Mouse (Mus musculus): ENCODE results near the gene Smad1. TPM values are rescaled to one million over a fixed set of nuclear protein-coding genes. Genes with fewer than 3 reads are reported as not detected.
"Not testable (repeated sequence)": the region's sequence is repeated elsewhere in the genome, so short reads cannot be mapped to it uniquely, and the experiment has no call there.

Smad1 gene
- 10 to 100 TPM; 24.4 to 31.7 TPM for total RNA-seq (2021)

DNA sequence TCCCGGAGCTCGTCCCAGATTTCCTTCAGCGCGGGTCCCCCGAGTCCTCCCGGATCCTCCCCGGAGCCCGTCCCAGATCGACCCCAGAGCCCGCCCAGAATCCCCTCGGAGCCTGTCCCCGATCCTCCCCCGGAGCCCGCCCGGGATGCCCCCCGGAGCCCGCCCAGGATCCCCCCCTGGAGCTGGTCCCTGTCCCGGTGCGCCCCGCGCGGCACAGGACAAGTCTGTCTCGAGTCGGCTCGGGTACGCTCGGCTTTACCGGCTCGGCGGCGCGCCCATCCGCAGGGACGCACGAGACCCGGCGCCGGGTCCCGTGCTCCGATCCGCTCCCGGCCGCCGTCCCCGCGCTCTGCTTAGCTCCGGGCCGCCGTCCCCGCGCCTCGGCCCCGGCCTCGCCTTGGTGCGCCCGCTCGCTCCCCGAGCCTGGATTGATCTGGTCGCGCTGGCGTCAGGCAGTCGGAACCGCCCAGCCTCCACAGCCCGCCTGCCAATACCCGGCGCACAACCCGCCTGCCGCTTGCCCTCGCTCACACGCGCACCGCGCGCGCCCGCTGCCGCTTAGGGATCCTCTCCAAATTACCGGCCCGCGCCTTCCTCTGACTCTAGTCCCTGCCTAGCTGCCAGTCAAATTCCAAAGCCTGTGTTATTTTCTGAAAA, at the start of gene Smad1:
Smad1 (minus strand) TSS at position 525 of the 657 bp plus-strand sequence.
- peak; percentile 97 for DNase-seq

DNA sequence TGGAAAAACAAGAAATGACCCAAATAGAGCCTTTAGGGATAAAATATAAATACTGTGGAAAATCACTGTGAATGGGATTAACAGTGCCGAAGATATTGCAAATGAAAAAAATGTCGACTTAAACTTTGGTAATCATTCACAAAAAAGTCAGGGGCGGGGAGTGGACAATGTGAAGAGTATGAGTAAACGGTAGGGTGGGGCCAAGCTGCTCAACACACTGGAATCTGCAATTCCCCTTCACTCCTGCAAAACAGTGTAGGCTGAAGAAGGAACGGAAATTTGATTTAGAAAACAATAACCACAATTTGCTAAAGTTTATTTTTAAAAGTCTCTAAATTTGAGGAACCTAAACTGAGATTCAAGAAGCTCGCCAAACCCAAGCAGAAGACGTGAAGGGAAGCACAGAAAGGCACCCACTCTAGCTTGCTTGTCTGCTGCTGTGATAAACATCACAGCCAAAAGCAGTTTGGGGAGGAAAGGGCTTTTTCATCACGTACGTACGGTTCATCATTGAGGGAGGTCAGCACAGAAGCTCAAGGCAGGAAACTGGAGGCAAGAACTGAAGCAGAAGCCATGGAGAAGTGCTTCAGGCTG, 48.0 kb upstream of the Smad1 start:
- no peak for DNase-seq

DNA sequence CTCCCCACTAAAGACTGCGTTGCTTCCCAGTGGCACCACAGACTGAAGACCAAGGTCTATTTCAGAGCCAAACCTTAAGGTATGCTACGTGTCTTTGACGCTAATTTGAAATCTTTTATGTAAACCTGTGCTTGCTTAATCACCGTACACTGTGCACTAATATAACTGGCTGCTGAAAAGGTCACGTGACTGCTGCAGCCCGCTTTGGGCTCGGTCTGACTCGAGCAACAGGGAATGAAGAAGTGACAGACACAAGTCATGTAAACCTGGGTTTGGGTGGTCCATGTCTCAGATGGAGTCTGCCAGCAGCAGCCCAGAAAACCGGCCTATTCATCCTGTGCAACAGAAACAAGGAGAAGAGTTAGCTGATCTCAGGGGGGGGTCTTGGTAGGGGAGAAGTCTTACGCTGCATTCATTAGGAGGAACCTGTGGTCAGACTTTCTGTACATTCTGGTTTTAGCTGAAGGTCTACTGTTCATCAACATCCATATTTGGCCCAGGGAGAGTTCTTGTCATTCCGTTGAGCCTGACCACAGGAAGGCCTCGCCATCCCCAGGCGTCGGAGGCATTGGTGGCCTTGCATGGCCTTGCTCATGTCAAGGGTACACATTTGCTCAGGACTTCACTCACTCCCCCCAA, 44.3 kb upstream of the Smad1 start:
- no peak for DNase-seq

DNA sequence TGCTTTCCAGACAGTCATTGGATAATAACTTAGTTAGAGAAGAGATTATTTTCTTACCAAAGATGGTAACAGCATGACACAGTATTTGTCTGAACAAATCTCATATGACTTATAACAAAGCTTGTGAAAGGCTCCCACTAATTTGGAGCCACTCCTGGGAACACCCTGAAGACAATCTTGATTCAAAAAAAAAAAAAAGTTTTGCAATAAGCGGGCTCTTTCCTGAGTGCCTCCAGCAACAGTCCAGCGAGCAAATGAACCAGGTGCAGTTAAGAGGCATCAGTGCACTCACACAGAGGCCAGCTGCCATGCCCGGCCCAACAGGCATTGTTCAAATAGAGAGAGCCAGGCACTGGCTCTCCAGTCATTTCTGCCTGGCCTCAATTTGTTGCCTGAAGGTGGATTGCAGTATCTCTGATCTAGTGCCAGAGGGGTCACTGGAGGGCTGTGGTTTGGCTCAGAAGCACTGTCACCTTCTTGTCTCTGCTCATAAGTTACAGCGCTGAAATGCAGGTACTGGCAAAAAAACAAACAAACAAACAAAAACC, 34.7 kb upstream of the Smad1 start:
- no peak for DNase-seq

DNA sequence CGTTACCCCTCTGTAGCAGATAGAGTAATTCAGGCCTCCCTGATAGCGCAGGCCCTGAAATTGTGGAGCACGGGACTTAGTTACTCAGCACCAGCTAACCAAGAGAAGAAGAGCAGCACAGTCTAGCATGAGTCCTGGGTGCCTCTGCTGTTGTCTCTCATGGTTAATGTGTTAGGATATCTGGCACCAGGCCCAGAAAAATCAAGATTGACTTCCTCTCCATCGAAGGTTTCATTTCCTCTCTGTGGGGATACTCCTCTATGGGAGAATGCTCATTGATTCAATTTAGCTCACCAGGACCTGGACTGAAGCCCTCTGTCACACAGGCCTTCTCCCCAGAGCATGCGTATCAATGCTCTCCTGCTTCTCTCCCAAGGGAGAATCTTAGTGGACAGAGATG, 15.6 kb upstream of the Smad1 start:
- no peak for DNase-seq

DNA sequence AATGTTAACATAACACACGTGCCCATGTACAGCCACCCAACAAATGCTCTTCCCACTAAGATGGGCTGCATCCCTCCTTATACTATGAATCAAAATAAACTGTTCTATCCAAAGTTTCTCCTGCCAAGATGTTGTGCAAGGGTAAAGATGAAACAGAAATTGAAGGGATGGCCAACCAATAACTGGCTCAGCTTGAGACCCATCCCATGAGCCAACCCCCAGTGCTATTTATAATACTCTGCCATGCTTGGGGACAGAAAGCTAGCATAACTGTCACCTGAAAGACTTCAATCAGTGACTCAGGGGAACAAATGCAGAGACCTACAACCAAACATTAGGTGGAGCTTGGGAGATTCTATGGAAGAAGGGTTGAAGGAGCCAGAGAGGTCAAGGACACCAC, 11.2 kb upstream of the Smad1 start:
- no peak for DNase-seq

DNA sequence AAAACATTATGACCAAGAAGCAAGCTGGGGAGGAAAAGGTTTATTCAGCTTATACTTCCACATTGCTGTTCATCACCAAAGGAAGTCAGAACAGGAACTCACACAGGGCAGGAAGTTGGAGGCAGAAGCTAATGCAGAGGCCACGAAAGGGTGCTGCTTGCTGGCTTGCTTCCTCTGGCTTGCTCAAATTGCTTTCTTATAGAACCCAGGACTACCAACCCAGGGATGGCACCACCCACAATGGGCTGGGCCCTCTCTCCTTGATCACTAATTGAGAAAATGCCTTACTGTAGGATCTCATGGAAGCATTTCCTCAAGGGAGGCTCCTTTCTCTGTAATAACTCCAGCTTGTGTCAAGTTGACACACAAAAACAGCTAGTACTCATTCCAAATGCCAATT, 8.0 kb upstream of the Smad1 start:
- not testable (repeated sequence) for DNase-seq

DNA sequence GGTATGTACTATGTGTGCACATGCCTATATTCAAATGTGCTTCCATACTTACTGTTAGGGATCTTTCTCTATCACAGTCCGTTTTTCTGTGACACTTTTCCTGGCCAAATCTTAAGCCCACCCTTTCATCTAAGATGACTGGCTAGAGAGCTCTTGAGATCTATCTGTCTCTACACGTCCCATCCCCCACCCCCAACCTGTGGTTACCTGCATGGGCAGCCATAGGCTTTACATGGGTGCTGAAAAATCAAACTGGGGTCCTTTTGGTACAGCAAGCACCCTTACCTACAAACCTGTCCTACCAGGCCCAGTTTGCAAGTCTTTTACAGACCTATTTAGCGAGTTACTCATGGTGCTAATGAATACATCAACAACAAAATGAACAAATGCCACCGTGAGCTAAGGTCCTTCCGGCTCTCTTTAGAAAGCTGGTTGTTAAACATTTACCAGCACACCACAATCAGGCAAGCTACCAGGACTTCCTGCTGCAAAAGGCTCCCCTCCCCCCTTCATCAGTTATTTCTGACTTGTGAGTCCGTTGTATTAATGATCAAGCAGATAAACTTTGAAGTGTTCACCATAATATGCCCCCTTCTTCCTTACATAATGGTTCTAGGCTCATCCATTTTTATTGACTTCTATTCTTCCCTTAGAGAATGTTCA, 5.7 kb upstream of the Smad1 start:
- DNase-seq, result no peak

DNA sequence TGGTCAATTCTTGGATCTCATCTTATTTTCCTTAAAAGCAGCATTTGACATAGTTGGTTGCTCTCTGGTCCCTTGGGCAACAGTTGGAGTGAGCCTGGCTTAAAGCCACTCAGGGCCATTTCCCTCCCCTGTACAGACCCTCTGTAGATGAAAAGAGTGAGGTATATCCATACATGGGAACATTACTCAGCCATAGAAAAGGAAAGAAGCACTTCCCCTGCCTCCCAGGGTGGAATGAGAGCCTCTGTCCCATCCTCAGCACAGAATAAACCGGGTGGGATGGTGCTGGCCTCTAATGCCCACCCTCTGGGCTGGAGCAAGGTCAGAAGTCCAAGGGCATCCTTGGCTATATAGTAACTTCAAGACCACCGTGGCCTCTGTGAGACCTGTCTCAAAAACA, 1.4 kb upstream of the Smad1 start:
- no peak for DNase-seq

DNA sequence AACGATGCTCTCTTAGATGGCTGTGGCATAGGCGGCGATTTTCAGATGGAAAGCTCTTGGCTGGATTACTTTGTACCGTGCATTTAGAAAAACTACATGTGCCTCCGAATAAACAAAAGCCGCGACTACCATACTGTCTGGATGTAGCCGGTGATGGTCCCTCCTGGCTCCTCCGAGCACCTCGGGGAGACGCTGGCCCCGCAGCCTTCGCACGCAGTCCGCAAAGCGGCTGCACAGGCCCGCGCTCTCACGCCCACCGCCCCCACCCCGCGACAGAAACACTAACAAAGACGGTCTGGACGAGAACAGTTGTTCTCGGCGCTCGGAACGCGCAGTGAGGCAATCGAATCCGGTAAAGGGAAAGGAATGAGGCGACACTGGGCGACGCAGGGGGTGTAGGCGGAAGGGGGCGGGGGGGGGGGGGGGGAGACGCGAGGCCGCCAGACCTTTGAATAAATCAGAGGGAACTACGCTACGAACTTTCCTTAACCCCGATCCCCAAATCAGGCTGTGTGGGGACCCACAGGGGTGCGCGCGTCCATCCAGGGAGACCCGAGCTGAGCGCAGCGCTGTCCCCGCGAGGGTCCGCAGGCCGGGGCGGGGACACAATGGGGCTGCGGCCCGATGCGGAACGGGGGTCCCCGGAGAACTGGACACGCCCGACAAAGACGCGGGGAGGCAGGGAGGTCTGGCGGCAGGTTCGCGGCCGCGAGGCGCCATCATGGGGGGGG, 902 bp downstream of the Smad1 start:
- DNase-seq, result peak; percentile 35 to 44

DNA sequence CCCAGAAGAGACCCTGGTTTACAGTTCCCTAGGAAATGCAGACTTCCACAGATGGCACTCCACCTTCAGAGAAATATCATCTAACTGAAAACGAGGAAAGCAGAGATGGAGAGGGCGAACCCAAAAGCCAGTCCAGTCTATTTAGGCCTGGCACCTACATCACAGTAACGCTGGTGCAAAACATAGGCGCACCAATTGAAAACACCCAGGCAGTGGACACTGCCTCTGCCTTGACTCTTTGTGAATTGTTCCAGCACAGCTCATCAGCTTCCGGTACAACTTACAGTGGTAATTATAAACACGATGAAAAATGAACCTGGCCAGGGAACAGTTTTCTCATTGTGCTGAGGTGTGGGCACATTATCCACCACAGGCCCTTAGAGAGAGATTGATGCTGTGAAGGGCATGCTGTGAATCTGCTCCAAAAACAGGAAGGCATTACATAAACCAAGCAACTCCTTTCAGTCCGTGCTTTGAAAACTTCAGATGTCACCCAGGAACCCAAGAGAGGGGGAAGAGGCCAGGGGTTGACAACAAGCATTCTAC, 1.5 kb downstream of the Smad1 start:
- peak in 1 of 2 experiments; percentile 33 for DNase-seq

DNA sequence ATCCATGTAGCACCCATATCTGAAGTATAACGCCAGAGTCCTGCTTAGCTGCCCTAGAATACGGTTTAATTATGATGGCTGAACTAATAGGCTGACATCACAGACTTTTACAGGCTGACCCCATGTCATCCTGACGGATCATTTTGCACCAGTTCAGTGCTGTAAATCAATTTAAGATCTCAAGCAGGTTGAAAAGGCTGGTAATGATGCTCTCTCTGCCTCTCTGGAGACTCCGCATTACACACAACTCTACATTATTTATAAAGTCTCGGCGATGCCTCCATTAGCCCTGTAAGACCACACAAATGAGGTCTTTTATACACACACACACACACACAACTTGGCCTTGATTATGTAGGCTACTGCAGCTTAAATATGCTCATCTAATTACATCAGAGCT, 2.4 kb downstream of the Smad1 start:
- no peak for DNase-seq

DNA sequence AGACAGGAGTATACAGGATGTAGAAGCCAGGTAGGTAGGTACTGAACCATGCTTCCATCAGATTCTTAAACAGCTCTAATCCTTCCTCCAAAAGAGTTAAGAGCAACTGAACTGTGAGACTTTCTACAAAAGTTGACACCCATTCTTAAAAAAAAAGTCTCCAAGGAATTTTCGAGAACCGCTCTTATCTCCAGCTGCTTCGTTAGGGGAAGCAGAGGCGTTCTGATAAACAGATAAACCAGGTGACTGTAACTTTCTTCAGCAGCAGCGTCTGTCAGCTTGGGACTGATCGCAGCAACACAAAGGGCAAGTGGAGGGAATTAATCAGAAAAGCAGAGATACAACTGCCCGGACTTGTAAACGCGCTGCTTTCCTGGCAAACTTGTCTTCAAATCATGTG, 5.3 kb downstream of the Smad1 start:
- no peak for DNase-seq

DNA sequence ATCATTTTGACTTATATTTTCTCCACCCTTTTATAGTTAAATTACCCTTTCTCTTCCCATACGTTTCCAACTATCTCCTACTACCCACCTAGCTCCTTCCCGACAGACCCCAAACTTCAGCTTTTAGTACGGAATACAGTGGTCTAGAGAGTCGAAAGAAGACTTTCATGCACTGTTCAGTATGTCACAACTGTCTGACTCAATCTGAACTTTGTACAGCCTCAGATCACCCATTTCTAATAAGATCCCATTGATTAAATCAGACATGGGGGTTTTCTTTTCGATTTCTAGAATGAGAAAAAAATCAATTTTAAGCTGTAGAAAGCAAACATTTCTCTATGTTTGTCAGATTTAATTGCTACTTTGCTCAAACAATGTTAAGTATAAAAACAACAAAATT, 6.1 kb downstream of the Smad1 start:
- DNase-seq, result no peak

DNA sequence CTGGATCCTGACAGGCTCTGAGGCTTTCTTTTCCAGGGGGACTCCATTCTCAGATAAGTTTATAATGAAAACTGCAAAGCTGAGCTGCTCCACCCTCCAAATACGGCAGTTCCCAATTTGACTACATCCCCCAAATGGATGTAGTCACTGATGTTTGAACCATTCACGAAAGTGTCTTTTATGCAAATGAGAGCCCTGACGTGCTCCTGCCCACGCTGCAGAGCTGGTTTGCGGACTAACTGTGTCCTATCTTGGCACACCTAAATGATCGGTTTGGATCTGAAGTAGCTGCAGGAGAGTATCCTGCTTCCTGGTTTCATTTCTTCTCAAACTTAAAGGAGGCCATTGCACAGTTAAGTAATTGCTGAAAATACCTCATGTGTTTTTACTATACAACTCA, 6.7 kb downstream of the Smad1 start:
- no peak for DNase-seq

DNA sequence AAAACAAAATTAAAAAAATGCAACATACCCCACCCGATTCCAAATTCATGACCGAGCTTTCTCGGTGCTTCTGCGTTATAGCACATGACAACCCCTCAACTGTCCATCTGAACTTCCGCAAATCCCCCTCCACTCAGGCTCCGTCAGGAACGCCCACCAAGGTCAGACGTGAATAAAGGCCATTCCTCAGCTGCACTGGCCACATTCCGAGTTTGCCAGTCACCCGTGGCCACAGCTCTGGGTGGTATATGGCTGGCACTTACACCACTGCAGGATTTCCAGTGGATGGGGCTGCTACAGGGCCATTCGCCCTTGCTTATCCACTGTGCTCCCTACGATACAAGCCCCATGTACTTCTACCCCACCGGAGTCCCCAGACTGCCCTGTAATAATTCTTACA, 7.9 kb downstream of the Smad1 start:
- no peak for DNase-seq

DNA sequence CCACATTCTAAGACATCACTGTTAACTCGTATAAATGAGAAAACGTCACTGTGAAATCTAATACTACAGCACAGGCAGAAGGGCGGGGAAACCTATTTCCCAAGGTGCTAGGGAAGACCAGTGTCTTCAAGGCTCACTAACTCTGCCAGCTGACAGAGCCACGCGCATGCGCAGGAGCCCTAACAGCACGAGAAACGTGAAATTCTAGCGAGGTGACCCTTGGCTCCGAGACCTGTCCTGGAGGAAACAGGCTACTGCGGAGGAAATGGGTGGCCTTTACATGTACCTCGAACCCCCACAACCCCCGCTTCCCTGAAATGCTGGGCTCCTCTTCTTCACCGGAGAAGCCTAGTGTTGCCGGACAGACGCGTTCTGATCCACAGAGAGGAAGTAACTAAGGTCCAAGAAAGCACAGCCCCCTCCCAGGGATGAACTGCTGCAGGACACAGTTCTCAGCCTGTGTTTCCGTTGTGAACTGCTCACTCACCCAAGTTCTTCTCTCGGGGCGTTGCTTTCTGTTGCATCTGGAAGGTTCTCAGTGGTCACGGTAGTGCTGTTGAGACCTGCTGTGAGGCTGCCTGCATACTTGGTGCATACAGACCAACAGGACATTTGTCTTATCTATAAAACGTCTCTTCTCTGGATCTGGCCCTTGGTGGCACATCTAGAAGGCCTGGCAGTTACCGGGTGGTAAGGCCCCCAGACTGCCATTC, 10.1 kb downstream of the Smad1 start:
- DNase-seq, result no peak

DNA sequence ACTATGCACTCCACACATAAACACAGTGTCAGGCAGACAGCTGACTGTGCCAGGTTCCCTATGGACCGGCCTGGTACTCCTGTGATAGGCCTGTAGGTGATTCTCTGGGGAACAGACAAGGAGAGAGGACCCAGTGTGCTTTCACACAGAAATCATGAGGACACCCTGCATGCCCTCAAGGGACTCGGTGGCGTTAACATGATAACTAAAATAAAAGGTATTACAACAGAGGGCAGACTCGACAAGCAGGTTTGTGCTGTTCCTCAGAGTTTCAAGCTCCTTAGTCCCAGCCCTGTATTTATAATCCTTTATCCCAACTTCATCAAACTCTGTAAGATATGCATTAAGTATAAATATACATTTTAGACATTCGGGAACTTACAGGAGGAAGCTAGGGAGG, 12.5 kb downstream of the Smad1 start:
- no peak for DNase-seq

DNA sequence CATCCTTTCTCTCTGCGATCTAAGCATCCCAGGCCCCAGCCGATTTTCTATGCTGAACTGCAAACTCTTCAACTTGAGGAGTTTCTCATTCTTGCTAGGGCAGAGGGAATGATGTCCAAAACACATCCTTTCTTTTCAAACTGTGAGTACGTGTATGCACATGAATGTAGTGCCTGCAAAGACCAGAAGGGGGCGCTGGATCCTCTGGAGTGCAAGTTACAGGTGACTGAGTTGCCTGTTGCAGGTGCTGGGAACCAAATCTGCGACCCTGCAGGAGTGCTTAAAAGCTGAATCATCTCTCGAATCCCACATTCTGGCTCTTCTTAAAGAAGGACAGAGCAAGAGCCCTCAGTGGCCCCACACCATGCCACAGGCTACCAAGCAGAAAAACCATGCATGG, 13.0 kb downstream of the Smad1 start:
- DNase-seq, result no peak

DNA sequence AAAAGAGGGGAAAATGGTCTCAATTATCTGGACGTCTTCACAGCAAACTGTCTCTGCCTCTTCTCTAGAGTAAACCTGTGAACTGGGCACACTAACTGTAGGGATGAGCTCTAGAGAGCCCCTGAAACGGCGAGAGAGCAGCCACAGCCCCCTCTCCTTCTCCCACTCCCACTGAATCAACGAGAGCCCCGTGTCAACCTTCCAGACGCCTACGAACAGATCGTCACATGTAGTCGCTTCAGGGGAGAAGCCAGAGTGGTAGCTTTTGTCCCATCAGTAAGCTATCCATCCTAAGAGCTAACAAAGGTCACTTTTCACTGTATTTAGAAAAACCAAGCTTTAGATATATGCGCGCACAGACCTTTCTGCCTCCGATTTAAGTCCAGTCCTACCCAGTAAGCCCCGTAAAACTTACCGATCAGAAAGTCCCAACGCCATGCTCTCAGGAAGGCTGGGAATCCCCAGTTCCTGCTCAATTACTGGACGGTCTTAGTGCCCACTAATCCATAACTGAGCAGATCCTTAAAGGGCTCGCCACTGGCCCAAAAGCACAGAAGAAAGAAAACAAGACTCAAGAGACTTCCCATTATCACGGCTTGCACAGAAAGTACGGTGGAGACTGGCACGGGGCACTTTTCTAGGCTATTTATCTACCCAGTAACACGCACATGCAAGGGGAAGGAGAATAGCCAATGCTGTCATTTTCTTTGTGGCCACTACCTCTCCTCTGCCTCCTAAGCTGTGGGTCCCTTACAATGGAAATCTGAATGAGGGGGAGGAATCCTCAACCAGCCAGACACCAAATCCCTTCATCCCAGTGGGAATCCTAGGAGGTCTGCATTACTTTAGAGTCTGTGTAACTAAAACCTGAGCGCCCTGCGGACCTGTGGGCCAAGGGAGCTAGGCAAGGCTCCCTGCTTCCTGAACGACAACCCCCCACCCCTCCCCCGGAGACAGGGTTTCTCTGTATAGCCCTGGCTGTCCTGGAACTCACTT, 14.7 kb downstream of the Smad1 start:
- DNase-seq, result no peak

Data from layer of hippocampus, postnatal 36 days (tissue).